Mouse (Mus musculus) kidney, postnatal 14 days (tissue): ENCODE data around the gene Chaf1a.

Experiments used
- DNase-seq: peaks from one replicate; pipeline ENCODE4 v3.0.0; 2022; ENCODE audit warnings: mixed read lengths

Chaf1a gene

GRCm38 (mm10) chr17:56040030-56040856 is at the start of gene Chaf1a:
Chaf1a (plus strand) TSS chr17:56040439.
- peak; percentile 99 for DNase-seq

- DNase-seq, result peak; percentile 70
Measured at GRCm38 (mm10) chr17:55996007-55996406, 44.2 kb upstream of the Chaf1a start.

GRCm38 (mm10) chr17:55999794-56000499 is 40.3 kb upstream of the Chaf1a start:
- DNase-seq, result no peak

- no peak for DNase-seq
Measured at GRCm38 (mm10) chr17:56003000-56003399, 37.2 kb upstream of the Chaf1a start.

- DNase-seq, result peak; percentile 76
Measured at GRCm38 (mm10) chr17:56005415-56006061, 34.7 kb upstream of the Chaf1a start, which contains the start of the genes Stap2 and Mpnd. Stap2 (minus strand) TSS chr17:56005584. Mpnd (plus strand) TSS chr17:56005711.

- DNase-seq, result peak; percentile 41
Measured at GRCm38 (mm10) chr17:56006956-56007355, 33.3 kb upstream of the Chaf1a start.

GRCm38 (mm10) chr17:56007444-56008355 is 32.5 kb upstream of the Chaf1a start:
- DNase-seq, result no peak

GRCm38 (mm10) chr17:56008356-56009087 is 31.7 kb upstream of the Chaf1a start:
- DNase-seq, result peak; percentile 96

GRCm38 (mm10) chr17:56009088-56009961 is 30.9 kb upstream of the Chaf1a start:
- DNase-seq, result peak; percentile 94

- DNase-seq, result no peak
Measured at GRCm38 (mm10) chr17:56009962-56010240, 30.3 kb upstream of the Chaf1a start.

- no peak for DNase-seq
Measured at GRCm38 (mm10) chr17:56010255-56010654, 30.0 kb upstream of the Chaf1a start.

- peak; percentile 81 for DNase-seq
Measured at GRCm38 (mm10) chr17:56010681-56011080, 29.6 kb upstream of the Chaf1a start.

GRCm38 (mm10) chr17:56011441-56011840 is 28.8 kb upstream of the Chaf1a start:
- DNase-seq, result no peak

GRCm38 (mm10) chr17:56015293-56015692 is 24.9 kb upstream of the Chaf1a start:
- DNase-seq, result no peak

GRCm38 (mm10) chr17:56016382-56016781 is 23.9 kb upstream of the Chaf1a start:
- no peak for DNase-seq

GRCm38 (mm10) chr17:56016793-56017785 is 23.1 kb upstream of the Chaf1a start:
- DNase-seq, result no peak

GRCm38 (mm10) chr17:56017848-56018247 is 22.4 kb upstream of the Chaf1a start:
- DNase-seq, result no peak

GRCm38 (mm10) chr17:56018347-56019131 is 21.7 kb upstream of the Chaf1a start:
- DNase-seq, result peak; percentile 66
